Comparison of ENCODE assay signal across 16 mouse cellular contexts in the genomic region with DNA sequence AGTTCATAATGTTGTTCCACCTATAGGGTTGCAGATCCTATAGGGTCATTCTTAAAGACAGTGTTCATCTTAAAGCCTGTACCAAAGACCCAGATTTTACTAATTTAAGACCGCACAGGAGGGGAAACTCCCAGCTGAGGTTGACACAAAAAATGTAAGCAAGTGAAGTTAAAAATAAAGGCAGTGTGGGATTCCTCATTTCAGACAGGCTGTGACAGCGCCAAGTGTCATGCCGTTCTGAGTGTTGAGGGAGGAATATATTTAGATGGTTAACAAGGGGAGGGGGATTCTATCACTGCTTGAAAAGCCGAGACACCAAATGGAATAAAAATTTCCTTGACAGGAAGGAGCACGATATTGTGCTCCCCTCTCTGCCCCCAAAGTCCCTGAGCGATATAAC.
"Had no signal": no experiment of that assay in that cellular context is flagged by ENCODE, and none has a peak within 500 bp of the region (broad histone marks: within the 10 kb centered on the region; RNA-seq: fewer than 3 reads in every experiment).

No protein-coding gene starts in this region.

- H3K4me1 ChIP-seq: midbrain, embryonic 10.5 days; midbrain, embryonic 12.5 days; neural tube, embryonic 13.5 days; neural tube, embryonic 15.5 days had no signal

- DNase-seq: lung, adult 18-20 months; lung, embryonic 14.5 days; lung, postnatal 10 days; lung, postnatal 4 days; midbrain, embryonic 14.5 days; retina, postnatal 1 day; spleen, adult 18-20 months; thymus, adult 18-20 months; thymus, postnatal 14 days; thymus, postnatal 36 days had no signal

- H3K9ac ChIP-seq: lung, embryonic 14.5 days; midbrain, embryonic 12.5 days; neural tube, embryonic 13.5 days; neural tube, embryonic 15.5 days had no signal

- H3K27me3 ChIP-seq: midbrain, embryonic 12.5 days; neural tube, embryonic 13.5 days; neural tube, embryonic 15.5 days had no signal

- H3K27ac ChIP-seq: midbrain, embryonic 10.5 days; midbrain, embryonic 12.5 days; neural tube, embryonic 13.5 days; neural tube, embryonic 15.5 days had no signal

- H3K9me3 ChIP-seq: midbrain, embryonic 10.5 days; midbrain, embryonic 12.5 days; neural tube, embryonic 13.5 days; neural tube, embryonic 15.5 days had no signal

- ATAC-seq: midbrain, embryonic 16.5 days had no signal

- H3K36me3 ChIP-seq: midbrain, embryonic 10.5 days; midbrain, embryonic 12.5 days; neural tube, embryonic 13.5 days; neural tube, embryonic 15.5 days had no signal

- H3K4me3 ChIP-seq: midbrain, embryonic 10.5 days; midbrain, embryonic 12.5 days; myocyte; neural tube, embryonic 13.5 days; neural tube, embryonic 15.5 days had no signal

- H3K4me2 ChIP-seq: lung, embryonic 14.5 days; midbrain, embryonic 12.5 days; neural tube, embryonic 13.5 days; neural tube, embryonic 15.5 days had no signal
